Mouse (Mus musculus) hindbrain, embryonic 10.5 days (tissue): ENCODE data around the gene Slc25a53. TPM values are rescaled to one million over a fixed set of nuclear protein-coding genes. Genes with fewer than 3 reads are reported as not detected.
"Not testable (repeated sequence)": the region's sequence is repeated elsewhere in the genome, so short reads cannot be mapped to it uniquely, and the experiment has no call there.

Experiments
- DNase-seq: peaks from one replicate; pipeline ENCODE4 v3.0.0-alpha.2; 2017; ENCODE audit warnings: low spot score
- H3K27ac ChIP-seq: fragments of 300-500 bp; sonication (generic); 2 replicates; pipeline ENCODE4 v1.5.1; 2016; ENCODE audit warnings: mild to moderate bottlenecking, moderate library complexity
- H3K27me3 ChIP-seq: fragments of 300-500 bp; sonication (generic); 2 replicates; pipeline ENCODE4 v1.6.1; 2016; ENCODE audit warnings: mild to moderate bottlenecking; ENCODE audit not compliant: poor library complexity, insufficient read depth, severe bottlenecking
- H3K36me3 ChIP-seq: fragments of 300-500 bp; sonication (generic); 2 replicates; pipeline ENCODE4 v1.6.1; 2016; ENCODE audit warnings: mild to moderate bottlenecking, moderate library complexity
- H3K4me1 ChIP-seq: fragments of 300-500 bp; sonication (generic); replicated peaks from 2 replicates; pipeline ENCODE4 v1.6.1; 2016; ENCODE audit warnings: mild to moderate bottlenecking
- H3K4me3 ChIP-seq: fragments of 300-500 bp; sonication (generic); 2 replicates; pipeline ENCODE4 v1.5.1; 2016; ENCODE audit warnings: mild to moderate bottlenecking, moderate library complexity
- H3K9me3 ChIP-seq: fragments of 300-500 bp; sonication (generic); 2 replicates; pipeline ENCODE4 v1.6.1; 2016; ENCODE audit warnings: mild to moderate bottlenecking, moderate library complexity
- WGBS: fragments of 180-500 bp; shearing (Covaris S2); methylation state at CpG from one replicate; pipeline ENCODE4 v1.1.7; 2016; 5-methylcytosine and 5-hydroxymethylcytosine counted together
- polyA plus RNA-seq: library from polyadenylated mRNA; unstranded; fragments of >200 nt; fragmentation: Nextera tagmentation; extraction: Ambion mirVana; gene quantifications from 2 replicates; pipeline ENCODE4 v1.2.1, GENCODE M21; 2016

Slc25a53 gene
- polyA plus RNA-seq, 1 experiment from 2014 or later, result 12.1 TPM

DNA sequence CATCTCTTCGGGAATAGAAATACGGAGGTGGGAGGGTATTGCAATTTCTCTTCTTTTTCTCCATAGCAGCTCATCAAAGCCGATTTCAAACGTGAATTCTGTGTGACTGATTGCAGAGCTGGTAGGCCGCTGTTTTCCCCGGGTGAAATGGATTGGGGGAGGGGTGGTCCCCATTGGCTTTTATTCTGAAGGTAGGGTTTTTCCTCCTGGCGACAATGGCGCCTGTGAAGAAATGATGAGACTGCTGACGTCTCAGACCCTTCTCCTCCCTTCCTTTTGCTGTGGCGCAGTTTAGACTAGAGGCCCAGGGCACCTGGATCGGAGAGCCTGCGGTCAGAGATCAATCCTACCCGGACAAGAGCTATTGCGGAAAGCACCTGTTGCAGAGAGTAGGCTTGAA is 44.5 kb downstream of the Slc25a53 start:
- WGBS, result 29% methylated on average over 14 of the region's 14 CpGs
- DNase-seq, result peak; percentile 29

DNA sequence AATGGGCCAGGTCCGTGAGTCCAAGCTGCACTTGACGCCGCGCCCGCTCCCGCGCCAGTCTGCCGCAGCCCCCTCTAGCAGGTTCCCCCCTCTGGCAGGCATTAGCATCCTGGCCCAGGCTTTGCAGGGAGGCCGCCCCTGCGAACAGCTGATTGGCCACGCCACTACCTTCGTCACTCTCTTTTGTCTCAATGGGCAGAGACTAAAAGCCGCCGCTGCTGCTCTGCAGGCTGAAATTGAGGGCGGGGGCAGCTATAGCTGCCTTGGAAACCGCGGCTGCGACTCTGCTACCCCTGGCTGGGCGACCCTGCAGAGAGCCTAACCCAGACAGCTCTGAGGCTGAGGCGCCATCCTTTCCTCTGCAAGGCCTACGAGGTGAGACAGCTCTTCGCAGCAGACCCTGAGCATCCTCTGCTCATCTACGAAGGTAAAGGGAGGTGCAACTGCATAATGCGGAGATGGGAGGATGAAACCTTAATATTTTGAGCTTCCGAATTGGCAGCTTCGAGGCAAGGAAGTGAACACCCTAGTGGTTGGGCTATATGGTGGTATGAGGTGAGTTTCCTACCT is 45.0 kb downstream of the Slc25a53 start, which contains the start of gene Zcchc18:
Gene Zcchc18, plus strand, starts transcription at position 178 of the 570 bp plus-strand sequence.
- peak; percentile 86 for DNase-seq

More for the DNA sequence above, 44.5 kb downstream of the Slc25a53 start:
- Histone ChIP-seq H3K9me3 (no peaks in the 10 kb centered on the region), H3K36me3 (no peaks in the 10 kb centered on the region), H3K27ac (peak overlapping the region; percentile 83), H3K27me3 (peaks cover 28% of the 10 kb centered on the region), H3K4me3 (peak overlapping the region; percentile 54), H3K4me1 (peaks cover 18% of the 10 kb centered on the region; the same call in 1 of the 2 replicates)

DNA sequence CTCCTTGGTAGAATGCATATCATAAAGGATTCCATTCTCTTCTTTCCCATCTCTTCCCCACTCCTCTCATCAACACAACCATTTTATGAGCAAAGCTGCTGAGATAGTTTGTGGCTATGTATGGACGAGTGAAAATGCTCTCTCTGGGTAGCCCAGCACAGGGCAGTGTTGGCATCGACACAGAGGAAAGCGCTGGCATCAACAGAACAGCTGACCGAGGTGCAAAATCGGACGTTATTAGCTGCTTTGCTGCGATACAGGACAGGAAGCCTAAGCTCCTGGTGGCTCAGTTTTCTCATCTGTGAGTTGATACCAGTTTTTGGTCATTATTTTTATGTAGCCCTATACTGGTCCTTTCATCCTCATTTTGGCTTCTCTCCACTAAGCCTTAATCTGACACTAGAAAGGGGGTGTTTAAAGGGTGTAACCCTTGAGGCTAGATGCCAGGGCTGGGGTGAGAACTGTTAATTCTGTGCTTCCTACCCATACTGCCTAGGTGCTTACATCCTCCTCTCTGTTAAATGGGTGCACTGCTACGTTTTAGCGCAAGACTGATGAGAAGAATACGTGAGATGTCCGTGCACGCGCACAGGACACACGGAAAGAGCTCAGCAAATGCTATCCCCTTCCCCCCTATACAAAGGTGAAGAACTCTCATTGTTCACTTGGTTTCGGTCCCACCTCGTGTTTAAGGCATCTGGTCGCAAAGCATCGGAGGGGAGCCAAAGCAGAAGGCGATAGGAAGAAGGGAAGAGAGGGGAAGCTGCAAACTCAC is 45.7 kb downstream of the Slc25a53 start:
- WGBS, result 24% methylated on average over 19 of the region's 19 CpGs
- peaks cover 18% of the 10 kb centered on the region; the same call in 1 of the 2 replicates for H3K4me1 ChIP-seq
- H3K27ac ChIP-seq, result peak overlapping the region; percentile 82
- H3K27me3 ChIP-seq, result peaks cover 28% of the 10 kb centered on the region
- H3K4me3 ChIP-seq, result peak overlapping the region; percentile 54
- no peaks in the 10 kb centered on the region for H3K36me3 ChIP-seq
- no peaks in the 10 kb centered on the region for H3K9me3 ChIP-seq
- DNase-seq, result no peak

More for the DNA sequence above, 45.0 kb downstream of the Slc25a53 start, which contains the start of gene Zcchc18:
- Histone ChIP-seq H3K27me3 (peaks cover 28% of the 10 kb centered on the region), H3K4me1 (peaks cover 18% of the 10 kb centered on the region; the same call in 1 of the 2 replicates), H3K36me3 (no peaks in the 10 kb centered on the region), H3K27ac (peak within 1 kb of the TSS; percentile 83), H3K4me3 (peak within 1 kb of the TSS; percentile 54), H3K9me3 (no peaks in the 10 kb centered on the region)
- WGBS, result 18% methylated on average over 26 of the region's 26 CpGs

DNA sequence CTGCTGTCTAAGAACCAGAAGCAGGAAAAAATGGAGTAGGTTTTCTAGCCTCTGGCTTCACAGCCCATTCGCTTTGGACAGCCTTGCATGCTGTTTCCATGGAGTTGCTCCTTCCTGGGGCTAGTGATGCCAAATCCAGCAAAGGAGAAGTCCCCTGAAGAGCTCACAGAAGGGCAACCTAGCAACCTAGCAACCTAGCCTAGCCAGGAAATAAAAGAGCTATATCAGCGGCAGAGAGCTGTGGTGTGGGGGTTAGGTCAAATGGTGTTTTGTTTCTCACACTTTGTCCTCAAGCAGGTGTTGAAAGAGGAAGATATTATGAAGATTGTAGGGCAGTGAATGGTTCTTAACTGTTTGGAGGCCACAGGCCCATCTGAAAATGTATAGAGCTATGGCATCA is 46.8 kb downstream of the Slc25a53 start:
- DNase-seq, result peak; percentile 3
- 40% methylated on average over 2 of the region's 2 CpGs for WGBS
- peaks cover 18% of the 10 kb centered on the region; the same call in 1 of the 2 replicates for H3K4me1 ChIP-seq
- H3K27ac ChIP-seq, result no peak overlapping the region
- H3K9me3 ChIP-seq, result no peaks in the 10 kb centered on the region
- H3K36me3 ChIP-seq, result no peaks in the 10 kb centered on the region
- H3K27me3 ChIP-seq, result peaks cover 28% of the 10 kb centered on the region
- no peak overlapping the region for H3K4me3 ChIP-seq

DNA sequence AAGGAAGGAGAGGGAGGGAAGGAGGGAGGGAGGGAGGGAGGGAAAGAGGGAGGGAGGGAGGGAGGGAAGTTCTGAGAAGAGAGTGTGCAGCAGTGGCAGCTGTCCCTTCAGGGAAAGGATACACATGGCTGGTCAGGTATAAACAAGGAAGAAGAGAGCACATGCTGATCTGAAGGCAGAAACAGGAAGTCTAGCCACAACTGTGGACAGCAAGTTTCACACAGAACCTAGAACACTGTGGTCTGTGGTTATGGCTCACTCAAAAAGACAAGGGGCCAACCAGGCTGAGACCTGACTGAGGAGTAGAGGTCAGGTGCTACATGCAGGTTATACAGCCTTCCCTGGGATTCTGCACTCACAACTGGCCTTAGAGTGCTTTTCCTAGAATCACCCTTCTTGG is 52.1 kb downstream of the Slc25a53 start:
- no peak overlapping the region for H3K27ac ChIP-seq
- peaks cover 3% of the 10 kb centered on the region; the same call in 1 of the 2 replicates for H3K27me3 ChIP-seq
- H3K4me3 ChIP-seq, result no peak overlapping the region
- H3K36me3 ChIP-seq, result no peaks in the 10 kb centered on the region
- H3K9me3 ChIP-seq, result no peaks in the 10 kb centered on the region
- H3K4me1 ChIP-seq, result no peaks in the 10 kb centered on the region
- DNase-seq, result no peak

DNA sequence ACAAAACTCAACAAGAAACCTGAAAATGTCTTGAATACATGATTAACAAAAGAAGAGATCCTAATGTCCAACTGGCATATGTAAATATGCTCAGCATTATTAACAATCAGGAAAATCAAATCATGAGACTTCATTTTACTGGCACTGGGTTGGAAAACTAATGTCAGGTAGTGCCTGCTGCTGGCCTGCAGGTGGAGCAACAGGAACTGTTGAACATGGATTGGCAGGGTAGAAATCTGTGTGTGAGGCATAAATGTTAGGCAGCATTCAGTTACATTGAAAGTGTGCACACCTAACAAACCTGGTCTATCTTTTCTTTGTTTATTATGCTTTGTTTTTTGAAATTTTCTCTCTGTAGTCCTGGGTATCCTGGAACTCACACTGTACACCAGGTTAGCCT is 59.5 kb downstream of the Slc25a53 start:
- Histone ChIP-seq H3K27me3 (no peaks in the 10 kb centered on the region), H3K9me3 (no peaks in the 10 kb centered on the region), H3K4me3 (no peak overlapping the region), H3K4me1 (no peaks in the 10 kb centered on the region; the same call in 1 of the 2 replicates), H3K27ac (no peak overlapping the region), H3K36me3 (no peaks in the 10 kb centered on the region)
- DNase-seq, result no peak

DNA sequence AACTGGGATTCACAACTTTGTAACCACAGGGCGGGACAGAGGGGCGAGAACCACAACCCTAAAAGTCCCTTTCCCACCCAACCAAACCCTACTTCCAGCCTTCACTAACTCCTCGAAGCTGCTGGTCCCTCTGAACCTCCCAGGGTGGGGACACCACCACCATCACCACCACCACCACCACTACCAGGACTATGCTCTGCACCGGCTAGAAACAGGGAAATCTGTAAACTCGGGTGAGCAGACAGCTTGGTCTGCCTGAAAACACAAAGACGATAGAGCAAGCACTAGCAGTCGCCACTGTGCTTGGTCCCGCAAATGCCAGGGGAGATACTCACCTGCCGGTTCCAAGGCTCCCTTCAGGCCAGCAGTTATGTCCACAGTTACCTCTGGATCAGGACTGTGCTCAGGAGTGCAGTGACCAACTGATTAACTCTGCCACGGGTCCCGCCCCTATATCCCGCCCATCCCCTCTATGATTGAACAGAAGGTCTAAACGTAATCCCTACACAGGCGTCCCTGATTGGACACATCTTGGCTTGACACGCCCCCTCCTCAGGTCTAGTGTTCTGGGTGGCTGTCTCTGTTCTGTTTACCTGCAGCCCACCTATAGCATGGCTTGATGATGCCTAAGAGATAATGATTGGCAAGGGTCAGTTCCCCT is 61.5 kb downstream of the Slc25a53 start, which contains the start of the genes Tmsb15l and Tmsb15b1:
Gene Tmsb15l, minus strand, starts transcription at position 446 of the 661 bp plus-strand sequence.
Gene Tmsb15b1, minus strand, starts transcription at position 451 of the 661 bp plus-strand sequence.
- WGBS, result 34% methylated on average over 15 of the region's 15 CpGs
- Histone ChIP-seq H3K4me3 (peak within 1 kb of the TSS; percentile 52), H3K27ac (0 out of 2 replicates have a peak within 1 kb of the TSS, but pooled peaks have one; percentile 23), H3K27me3 (no peaks in the 10 kb centered on the region), H3K4me1 (no peaks in the 10 kb centered on the region; the same call in 1 of the 2 replicates), H3K36me3 (no peaks in the 10 kb centered on the region), H3K9me3 (no peaks in the 10 kb centered on the region)
- DNase-seq, result peak; percentile 68

DNA sequence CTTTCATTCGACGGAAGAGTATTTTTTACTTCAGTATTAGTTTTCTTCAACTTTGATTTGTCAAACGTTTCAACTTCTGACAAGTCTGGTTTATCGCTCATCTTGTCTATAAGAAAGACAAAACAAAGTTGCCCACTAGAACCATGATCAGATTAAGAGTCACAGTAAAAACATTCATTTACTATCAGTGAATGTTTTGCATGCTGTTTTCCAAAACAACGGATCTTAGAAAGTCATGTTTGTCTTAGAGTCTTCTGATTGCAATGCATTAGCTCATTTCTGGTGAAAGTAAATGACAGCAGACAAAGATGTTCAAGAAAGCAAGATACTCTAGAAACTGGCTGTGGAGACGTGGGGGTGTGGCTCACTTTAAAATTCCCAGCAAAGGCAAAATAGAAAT is 62.7 kb downstream of the Slc25a53 start, which contains the start of gene Tmsb15b2:
Gene Tmsb15b2, minus strand, starts transcription at position 101 of the 400 bp plus-strand sequence.
- Histone ChIP-seq H3K27ac (0 out of 2 replicates have a peak within 1 kb of the TSS, but pooled peaks have one; percentile 23), H3K4me3 (peak within 1 kb of the TSS; percentile 52)
- not testable (repeated sequence) for H3K4me1 ChIP-seq, H3K9me3 ChIP-seq, H3K36me3 ChIP-seq, H3K27me3 ChIP-seq, DNase-seq
- 86% methylated on average over 6 of the region's 6 CpGs for WGBS

DNA sequence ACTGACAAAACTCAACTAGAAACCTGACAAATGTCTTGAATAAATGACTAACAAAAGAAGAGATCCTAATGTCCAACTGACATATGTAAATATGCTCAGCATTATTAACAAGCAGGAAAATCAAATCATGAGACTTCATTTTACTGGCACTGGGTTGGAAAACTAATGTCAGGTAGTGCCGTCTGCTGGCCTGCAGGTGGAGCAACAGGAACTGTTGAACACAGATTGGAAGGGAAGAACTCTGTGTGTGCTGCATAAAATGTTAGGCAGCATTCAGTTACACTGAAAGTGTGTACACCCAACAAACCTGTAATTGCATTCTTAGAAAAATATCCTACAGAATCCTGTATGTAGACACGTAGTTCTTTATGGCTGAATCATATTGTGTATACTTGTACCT is 78.4 kb downstream of the Slc25a53 start:
- DNase-seq, result no peak
- Histone ChIP-seq H3K36me3 (no peaks in the 10 kb centered on the region), H3K9me3 (no peaks in the 10 kb centered on the region), H3K27ac (no peak overlapping the region), H3K27me3 (no peaks in the 10 kb centered on the region), H3K4me1 (no peaks in the 10 kb centered on the region), H3K4me3 (no peak overlapping the region)
- 32% methylated on average over 2 of the region's 2 CpGs for WGBS

GRCm38 (mm10) chrX:136958300-136958699 is 79.8 kb downstream of the Slc25a53 start:
- H3K4me3 ChIP-seq, result peak overlapping the region; percentile 46
- H3K36me3 ChIP-seq, H3K27ac ChIP-seq, H3K9me3 ChIP-seq, H3K4me1 ChIP-seq, H3K27me3 ChIP-seq, DNase-seq: not testable (repeated sequence)
- 60% methylated on average over 5 of the region's 5 CpGs for WGBS

DNA sequence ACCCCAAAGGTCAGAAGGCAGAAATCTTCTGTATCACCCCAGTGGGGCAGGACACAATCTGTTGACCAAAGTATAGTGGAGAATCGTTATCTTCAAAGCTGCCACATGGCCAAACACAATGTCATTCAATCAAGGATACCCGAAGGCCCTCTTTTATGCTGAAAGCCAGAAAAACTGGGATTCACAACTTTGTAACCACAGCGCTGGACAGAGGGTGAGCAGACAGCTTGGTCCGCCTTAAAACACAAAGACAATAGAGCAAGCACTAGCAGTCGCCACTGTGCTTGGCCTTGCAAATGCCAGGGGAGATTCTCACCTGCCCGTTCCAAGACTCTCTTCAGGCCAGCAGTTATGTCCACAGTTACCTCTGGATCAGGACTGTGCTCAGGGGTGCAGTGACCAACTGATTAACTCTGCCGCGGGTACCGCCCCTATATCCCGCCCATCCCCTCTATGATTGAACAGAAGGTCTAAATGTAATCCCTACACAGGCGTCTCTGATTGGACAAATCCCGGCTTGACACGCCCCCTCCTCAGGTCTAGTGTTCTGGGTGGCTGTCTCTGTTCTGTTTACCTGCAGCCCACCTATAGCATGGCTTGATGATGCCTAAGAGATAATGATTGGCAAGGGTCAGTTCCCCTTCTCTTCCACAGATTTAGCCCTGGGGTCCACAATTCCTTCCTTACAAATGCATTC is 80.4 kb downstream of the Slc25a53 start:
- not testable (repeated sequence) for H3K27me3 ChIP-seq, H3K36me3 ChIP-seq, H3K9me3 ChIP-seq, H3K27ac ChIP-seq, H3K4me1 ChIP-seq
- 30% methylated on average over 13 of the region's 13 CpGs for WGBS
- peak; percentile 58 for DNase-seq
- H3K4me3 ChIP-seq, result peak overlapping the region; percentile 46

- Histone ChIP-seq H3K9me3 (no peaks in the 10 kb centered on the region), H3K4me3 (no peak overlapping the region), H3K4me1 (no peaks in the 10 kb centered on the region), H3K36me3 (no peaks in the 10 kb centered on the region), H3K27me3 (no peaks in the 10 kb centered on the region), H3K27ac (no peak overlapping the region)
- DNase-seq, result no peak
- WGBS, result 49% methylated on average over 3 of the region's 3 CpGs
Measured at GRCm38 (mm10) chrX:136937985-136938384, 100.1 kb downstream of the Slc25a53 start.
